Mouse (Mus musculus) left cerebral cortex, postnatal 36 days (tissue): Measurements from ENCODE around the gene Wfdc16. TPM values are rescaled to one million over a fixed set of nuclear protein-coding genes. Genes with fewer than 3 reads are reported as not detected.
"Not testable (repeated sequence)": the region's sequence is repeated elsewhere in the genome, so short reads cannot be mapped to it uniquely, and the experiment has no call there.

ENCODE experiments used
- DNase-seq, 2 experiments: peaks; one replicate each; pipeline ENCODE4 v3.0.0; 2021 to 2022; ENCODE audit warnings: low spot score in 2 of 2, mixed read lengths in 1 of 2
- intact Hi-C: fragments of 180-260 bp; cut with DNase I; formaldehyde crosslinking; loops from one replicate; pipeline ENCODE4 v1.15.1; 2025
- total RNA-seq, 2 experiments: library from RNA; stranded (reverse); gene quantifications; 2 replicates each; pipeline ENCODE4 v1.2.3; 2021

Wfdc16 gene
- not detected for total RNA-seq

DNA sequence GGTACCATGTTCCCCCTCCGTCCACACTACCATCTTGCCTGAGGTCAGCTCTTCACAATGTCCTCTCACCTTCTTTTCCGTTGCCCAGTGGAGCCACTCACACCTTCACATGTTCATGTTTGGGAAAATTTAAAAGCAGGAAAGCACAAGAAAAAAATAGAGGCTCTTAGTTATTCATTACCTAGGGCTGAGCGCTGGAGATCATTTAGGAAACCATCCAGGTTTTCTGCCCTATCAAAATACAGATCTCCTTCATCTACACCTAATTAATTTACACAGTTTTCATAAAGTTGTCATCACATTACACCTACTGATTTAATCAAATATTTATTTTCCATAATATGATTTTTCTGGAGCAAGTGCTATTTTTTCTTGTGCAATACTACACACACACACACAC lies at the start of gene Wfdc16:
Gene Wfdc16, minus strand, starts transcription at position 101 of the 400 bp plus-strand sequence.
- intact Hi-C loops: no loop called here
- DNase-seq: no peak

DNA sequence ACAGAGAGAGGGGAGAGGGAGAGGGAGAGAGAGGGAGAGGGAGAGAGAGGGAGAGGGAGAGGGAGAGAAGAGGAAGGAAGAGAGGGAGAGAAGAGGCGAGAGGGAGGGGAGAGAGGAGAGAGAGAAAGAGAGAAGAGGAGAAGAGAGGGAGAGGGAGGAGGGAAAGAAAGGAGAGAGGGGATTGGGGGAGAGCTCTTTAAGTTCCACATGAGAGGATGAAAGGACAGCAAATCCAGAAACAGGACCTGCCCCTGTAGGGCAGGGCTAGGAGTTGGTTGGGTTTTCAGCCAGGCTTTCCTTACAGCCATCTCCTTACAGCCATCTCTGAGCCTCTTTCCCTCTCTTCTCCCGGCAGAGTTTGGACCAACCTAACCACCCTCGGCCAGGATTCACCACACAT lies 46.2 kb upstream of the Wfdc16 start, which contains the start of gene Wfdc13:
Gene Wfdc13, plus strand, starts transcription at position 301 of the 400 bp plus-strand sequence.
- no peak for DNase-seq
- intact Hi-C loops: no loop called here

DNA sequence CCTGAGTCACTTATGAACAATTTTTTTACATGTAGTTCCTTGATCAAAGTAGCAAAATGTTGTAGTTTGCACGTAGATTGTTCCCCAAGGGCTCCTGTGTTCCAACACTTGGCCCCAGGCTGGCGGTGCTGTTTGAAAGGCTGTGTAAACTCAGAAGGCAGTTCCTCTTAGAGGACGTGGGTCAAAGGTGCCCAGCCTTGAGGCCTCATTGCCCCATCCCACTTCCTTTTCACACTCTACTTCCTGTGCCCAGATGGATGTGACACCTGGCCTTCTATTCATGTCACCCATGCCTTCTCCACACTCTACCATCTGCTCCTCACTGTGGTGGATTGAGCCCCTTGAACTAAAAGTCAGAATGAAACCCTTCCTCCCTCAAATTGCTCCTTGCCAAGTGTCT lies 41.3 kb upstream of the Wfdc16 start:
- no peak for DNase-seq
- intact Hi-C loops: loop anchor here (2.0 kb wide), 1 partner anchor 47 kb away; no protein-coding TSS in a partner anchor

DNA sequence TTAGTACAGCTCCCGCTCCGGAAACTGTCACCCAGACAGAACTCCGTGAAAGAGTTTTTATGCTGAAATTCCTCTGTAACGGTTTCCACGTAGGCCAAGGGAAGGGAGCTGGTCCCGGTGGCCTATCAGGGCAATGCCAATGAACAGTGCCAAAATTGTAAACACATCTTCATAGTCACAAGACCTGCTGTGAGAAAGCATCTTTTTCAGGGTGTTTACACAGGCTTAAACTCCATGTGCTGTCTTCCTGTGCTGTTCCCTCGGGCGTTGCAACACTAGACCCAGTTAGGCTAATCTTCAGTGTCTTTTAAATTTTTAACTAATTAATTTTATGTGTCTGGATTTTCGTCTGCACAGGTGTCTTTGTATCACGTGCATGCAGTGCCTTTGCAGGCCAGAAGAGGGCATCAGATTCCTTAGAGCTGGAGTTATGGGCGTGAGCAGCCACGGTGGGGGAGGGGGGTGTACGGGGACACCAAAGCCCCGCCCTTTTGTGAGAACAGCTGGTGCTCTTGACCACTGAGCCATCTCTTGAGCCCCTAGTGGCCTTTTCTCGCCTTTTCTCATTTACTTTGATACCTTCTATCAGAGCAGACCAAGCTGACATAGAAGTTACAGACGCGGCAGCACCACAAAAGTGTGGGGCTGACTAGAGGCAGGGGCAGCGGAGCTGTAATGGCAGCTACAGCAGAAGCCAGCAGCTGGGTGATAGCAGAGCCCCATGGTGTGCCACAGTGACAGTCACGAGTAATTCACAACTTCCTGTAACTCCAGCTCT lies 40.4 kb upstream of the Wfdc16 start:
- peak; percentile 33 to 46 for DNase-seq
- intact Hi-C loops: loop anchor here (2.0 kb wide), 1 partner anchor 48 kb away; no protein-coding TSS in a partner anchor

DNA sequence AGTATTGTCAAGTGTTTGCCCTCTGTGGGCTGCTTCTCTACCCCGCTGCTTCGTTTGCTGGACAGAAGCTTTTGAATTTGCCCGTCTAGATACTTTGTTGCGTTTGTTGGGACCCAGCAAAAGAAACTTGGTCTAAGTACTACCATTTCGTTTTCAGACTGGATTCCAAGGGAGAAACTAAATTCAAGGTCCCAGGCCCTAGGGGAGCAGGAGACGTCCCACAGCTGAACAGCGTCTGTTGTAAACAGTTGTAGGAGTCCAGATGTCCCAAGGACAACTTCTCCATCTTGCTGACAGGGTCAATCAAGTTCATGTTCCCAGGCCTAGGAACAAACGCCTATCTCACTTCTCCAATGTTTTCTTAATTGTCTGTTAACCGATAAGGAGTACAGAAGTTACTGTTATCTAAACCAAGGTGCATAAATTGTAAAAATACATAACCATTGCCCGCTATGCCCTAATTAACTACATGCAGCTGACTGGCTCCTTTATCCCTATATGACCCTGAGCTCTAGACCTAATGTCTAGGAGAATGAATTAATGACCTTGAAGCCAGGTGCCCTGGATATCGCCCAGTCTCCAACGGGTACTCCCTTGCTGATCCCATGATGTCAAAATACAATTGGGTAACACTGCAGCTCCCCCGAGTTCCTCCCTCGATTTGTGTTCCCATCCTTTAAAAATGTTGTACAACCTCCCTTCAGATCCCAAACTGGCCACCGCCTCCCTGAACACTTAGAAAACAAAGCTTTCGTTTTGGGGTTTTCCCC lies 38.5 kb upstream of the Wfdc16 start:
- intact Hi-C loops: no loop called here
- no peak for DNase-seq

DNA sequence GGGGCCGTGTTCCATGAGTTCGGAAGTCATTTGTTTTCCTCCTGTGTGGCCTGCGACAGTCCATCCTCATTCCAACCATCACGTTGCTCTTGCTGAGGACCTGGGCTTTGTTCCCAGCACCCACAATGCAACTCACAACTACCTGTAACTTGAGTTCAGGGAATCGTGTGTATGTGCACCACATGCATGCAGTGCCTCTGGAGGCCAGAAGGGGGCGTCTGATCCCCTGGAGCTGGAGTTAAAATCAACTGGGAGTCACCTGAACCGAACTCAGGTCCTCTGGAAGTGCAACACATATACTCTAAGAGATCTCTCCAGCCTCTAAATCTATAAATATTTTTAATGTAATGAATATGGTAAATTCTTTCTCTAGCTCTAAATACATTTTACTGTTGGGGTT lies 37.5 kb upstream of the Wfdc16 start:
- no peak for DNase-seq
- intact Hi-C loops: no loop called here

DNA sequence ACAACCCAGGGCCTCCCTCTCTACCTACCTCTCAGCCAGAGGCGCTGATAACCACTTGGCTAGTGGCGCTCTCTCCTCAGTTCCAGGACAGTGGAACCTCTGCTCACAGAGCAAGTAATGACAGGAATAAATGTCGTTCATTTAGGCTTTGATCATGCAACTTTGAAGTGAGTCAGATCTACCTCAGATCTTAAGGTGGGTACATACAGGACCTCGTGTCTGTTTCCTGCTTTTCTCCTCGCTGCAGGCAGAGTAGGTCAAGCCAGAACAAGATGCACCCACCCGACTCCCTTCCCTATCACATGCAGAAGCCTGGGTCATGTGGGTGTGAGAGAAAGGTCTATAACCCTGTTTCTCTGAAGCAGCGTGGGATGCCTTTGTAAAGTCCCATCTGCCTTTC lies 35.4 kb upstream of the Wfdc16 start, which contains the start of gene Wfdc11:
Gene Wfdc11, minus strand, starts transcription at position 101 of the 400 bp plus-strand sequence.
- DNase-seq: no peak

DNA sequence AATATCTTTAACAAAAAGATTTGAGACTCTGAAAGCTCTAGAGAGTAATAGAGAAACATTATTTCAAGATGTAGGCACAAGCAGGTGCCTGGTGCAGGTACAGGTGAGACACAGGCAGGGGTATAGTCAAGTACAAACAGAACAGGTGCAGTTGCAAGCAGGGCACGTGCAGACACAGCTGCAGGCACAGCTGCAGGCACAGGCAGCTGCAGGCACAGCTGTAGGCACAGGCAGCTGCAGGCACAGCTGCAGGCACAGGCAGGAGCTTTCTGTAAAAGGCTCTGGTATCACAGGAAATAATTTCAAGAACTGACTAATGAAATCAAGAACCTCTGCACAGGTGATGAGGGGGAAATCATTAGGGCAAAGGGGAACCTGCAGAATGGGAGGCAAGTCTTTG lies 32.3 kb upstream of the Wfdc16 start:
- intact Hi-C loops: no loop called here
- DNase-seq: no peak

More for the DNA sequence above, 35.4 kb upstream of the Wfdc16 start, which contains the start of gene Wfdc11:
- intact Hi-C loops: no loop called here

DNA sequence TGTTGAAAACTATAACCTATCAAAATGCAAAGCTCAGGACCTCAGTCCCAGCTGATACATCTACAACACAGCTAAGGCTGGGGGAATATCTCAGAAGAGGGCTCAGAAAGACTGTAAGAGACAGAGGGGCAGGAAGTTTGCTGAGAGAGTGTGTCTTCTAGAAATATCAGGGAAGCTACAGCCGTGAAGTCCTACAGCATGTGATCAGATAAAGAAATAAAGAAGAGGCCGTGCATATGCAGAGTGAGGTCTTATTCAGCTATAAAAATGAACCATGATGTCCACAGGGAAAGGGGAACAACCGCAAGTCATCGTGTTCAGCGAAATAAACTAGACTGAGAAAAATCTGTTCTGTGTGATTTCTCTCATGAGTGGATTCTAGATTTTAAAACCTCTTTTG lies 31.7 kb upstream of the Wfdc16 start:
- intact Hi-C loops: no loop called here
- no peak for DNase-seq

DNA sequence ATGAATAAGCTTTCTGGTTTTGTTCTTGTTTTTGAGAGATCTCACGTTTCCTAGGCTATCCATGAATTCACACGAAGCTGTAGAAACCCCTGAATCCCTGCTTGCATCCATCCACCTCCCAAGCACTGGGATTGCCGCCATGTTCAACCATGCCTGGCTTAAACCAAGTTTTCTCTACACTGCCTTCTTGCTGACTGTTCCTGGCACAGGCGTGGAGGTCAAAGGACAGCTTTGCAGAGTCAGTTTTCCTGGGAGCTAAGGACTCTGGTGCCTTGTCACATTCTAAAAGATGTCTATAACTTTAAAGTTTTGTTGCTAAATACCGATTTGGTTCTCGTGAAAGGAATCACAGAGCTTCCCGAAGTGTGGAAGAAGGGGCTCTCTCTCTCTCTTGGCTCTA lies 26.3 kb upstream of the Wfdc16 start:
- no peak for DNase-seq
- intact Hi-C loops: no loop called here

DNA sequence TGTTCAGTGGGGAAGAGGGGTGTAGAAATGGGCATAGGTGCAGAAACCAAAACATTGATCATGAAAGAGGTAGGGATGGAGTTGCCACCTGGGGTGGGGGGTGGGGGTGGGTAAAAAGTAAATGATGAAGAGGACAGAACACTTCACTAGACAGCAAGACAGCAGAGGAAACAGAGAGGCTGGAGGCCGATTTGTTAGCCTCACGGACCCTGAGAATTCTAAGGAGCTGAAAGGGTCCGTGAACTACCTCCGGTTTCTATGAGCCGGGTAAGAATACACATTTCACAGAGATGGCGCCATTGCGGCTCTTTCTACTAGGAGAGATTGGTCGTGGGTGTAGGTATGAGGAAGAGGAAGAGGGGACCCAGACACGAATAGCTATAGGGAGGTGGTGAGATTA lies 17.9 kb upstream of the Wfdc16 start, which contains the start of gene Wfdc9:
Gene Wfdc9, minus strand, starts transcription at position 101 of the 400 bp plus-strand sequence.
- no peak for DNase-seq
- intact Hi-C loops: no loop called here

DNA sequence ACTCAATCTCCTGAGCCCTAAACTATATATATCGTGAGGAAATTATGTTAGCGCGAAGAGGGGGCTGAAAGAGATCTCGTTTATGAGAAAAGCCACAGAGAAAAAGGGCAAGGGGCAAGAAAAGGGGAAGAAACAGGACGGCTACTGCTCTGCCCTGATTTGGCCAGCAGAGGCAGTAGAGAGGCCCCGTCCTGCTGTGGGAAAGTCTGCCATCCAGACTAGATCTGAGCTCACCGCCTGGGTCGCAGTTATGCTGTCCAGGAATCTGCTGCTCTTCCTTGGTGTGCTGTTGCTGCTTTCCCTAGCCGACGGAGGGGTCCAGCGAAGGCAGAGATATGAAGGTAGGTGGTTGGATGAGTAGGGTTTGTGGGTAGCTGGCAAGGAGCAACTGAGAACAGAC lies 17.3 kb upstream of the Wfdc16 start, which contains the start of gene Wfdc10:
Gene Wfdc10, plus strand, starts transcription at position 189 of the 400 bp plus-strand sequence.
- no peak for DNase-seq
- intact Hi-C loops: no loop called here

DNA sequence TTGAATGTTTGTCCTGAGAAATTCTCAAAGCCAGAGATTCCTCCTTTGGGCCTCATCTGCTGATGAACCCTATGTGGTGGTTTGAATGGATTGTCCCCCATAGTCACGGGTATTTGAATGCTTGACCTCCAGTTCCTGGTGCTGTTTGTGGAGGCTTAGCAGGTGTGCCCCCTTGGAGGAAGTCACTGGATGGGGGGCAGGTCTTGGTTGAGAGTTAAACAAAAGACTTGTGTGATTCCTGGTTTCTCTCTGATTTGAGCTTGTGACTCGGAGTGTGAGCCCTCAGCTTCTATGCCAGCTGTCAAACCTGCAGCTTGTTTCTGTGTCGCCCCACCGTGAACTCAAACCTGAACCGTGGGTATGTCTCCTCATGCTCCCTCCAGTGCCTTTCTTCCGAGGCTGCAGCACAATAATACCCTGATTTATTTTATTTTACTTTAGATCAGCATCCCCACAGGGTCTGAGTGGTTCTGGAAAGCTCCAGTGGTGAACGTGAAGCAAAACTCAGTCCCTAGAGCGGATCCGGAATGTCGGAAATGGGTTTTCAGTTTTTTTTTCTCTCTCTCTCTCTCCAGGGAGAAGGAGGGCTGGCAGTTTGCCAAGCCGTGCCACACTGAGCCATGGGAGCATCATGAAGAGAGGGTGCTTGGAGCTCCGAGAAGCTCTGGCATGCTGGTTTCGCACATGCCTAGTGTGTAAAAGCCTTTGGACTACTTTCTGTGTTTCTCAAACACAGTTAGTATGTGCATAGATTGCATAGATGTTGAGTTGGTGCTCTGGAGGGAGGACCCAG lies 3.5 kb upstream of the Wfdc16 start:
- intact Hi-C loops: no loop called here
- no peak for DNase-seq

DNA sequence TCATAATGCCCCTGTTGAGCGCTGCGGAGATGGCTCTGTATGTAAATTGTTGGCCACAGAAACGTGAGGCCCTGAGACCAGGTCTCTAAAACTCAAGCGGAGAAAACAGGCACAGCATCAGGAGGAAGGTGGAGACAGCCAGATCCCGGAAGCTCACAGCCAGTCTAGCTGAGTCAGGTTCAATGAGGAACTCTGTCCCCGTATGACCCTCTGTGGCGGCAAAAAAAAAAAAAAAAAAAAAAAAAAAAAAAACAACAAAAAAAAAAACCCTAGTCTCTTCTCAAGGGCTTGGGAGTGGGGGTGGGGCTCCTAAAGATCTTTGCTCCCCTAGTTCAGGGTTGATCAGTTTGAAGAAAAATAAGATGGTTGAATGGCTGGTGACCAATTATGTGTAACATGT lies 2.5 kb upstream of the Wfdc16 start:
- intact Hi-C loops: no loop called here
- no peak for DNase-seq

DNA sequence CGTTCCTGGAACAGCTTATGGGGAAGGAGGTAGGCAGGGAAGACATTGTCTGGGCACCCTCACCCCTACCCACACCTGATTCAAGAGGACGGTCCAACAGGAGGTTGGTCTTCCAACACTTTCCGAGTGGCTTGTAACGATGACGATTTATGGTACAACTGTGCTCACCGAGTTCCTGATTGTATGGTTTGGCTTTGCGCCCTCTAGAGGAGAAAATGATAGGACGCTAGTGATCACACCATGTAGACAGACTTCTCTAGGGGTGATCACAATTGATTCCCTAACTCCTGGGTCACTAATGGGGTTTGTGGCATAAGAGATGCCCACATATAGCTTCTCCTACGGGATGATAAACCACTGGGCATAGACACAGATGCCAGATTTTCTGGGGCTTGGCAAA lies 3.3 kb downstream of the Wfdc16 start:
- no peak for DNase-seq
- intact Hi-C loops: no loop called here

DNA sequence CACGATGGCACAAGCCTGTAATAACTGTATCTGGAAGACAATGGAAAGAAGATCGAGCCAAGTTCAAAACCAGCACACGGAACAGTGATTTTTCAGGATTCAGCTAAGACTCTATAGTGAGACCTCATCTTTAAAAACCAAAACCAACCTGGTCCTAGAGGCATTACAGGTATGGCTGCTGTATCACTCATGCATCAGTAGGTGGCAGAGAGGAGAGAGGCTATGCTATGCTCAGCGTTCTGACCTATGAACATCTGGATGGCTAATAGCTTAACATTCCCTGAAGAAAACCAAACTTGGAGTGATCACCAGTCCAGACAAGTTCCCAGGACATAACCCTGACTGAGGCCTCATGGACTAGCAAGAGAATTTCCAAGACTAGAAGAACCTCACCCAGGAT lies 16.8 kb downstream of the Wfdc16 start:
- no peak for DNase-seq
- intact Hi-C loops: no loop called here

DNA sequence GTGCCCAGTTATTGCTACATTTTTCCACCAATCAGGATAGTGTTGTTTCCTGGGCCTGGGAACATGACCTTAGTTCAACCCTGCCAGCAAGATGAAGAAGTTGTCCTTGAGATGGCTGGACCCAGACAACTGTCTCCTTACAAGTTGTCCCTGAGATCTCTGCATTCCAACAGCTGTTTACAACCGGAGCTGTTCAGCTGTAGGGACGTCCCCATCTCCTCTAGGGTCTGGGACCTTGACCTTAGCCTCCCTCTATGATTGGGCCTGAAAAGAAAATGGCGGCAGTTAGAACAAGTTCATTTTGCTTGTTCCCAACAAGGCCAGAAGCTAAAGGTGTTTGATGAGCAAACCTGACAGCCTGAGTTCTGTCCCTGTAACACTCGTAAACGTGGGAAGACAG lies 19.5 kb downstream of the Wfdc16 start:
- intact Hi-C loops: no loop called here
- no peak for DNase-seq

DNA sequence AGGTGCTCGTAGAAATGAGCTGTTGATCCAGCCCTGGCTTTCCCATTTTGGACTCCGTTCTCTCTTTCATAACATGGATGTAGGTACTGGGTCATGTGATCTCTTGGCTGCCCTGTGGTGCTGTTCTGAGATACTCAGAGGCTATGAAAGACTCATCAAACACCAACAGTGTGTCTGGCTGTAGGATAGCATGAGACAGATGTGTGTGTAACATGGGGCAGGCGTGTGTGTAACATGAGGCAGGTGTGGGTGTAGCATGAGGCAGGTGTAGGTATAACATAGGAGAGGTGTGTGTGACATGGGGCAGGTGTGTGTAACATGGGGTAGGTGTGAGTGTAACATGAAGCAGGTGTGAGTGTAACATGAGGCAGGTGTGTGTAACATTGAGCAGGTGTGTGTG lies 23.2 kb downstream of the Wfdc16 start:
- intact Hi-C loops: no loop called here
- DNase-seq: no peak

DNA sequence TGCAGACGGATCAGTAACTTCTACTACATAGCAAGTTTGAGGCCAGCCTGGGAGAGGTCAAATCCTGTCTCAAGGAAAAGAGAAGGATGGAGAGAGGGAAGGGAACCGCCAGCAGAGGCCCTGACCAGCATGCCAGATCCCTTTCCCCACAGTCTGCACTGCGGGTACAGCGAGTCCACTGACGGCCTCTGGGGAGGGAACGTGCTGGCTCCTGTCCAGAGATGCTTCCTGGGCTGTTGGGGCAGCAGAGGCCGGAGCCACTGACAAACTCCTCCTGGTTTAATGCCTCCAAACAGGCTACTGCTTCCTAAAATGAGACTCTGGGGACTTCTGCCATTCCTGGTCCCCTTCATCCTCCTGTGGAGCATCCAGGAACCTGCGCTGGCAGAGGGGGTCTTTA lies 25.1 kb downstream of the Wfdc16 start, which contains the start of the genes Wfdc6b and Wfdc8:
Gene Wfdc6b, plus strand, starts transcription at position 52 of the 400 bp plus-strand sequence.
Gene Wfdc8, minus strand, starts transcription at position 156 of the 400 bp plus-strand sequence.
- intact Hi-C loops, DNase-seq: not testable (repeated sequence)

DNA sequence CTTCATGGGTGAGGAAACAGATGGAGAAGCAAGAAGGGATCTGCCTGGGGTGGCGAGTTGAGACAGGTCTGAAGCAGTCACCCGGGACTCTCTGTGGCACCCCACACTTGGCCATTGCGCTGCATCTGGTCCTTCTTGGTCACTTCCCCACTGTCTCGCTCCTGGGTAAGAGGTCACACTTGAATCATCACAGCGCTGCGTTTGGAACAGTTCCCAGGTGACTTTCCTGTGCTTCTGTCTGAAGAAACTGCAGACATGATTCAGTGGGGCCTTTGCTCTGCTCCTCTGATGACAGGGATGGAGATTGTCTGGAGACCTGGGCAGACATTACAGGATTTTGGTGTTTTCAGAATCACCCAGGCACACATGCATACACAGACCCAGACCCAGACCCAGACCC lies 29.8 kb downstream of the Wfdc16 start:
- DNase-seq: no peak
- intact Hi-C loops: no loop called here
